Mouse (Mus musculus): ENCODE measurements around the gene Cdc34. TPM values are rescaled to one million over a fixed set of nuclear protein-coding genes. Genes with fewer than 3 reads are reported as not detected.

Cdc34 gene
- polyA plus RNA-seq, 1 experiment from 2014 or later = 178 TPM

GRCm38 (mm10) chr10:79732500-79732899, 50.5 kb downstream of the Cdc34 start:
- Histone ChIP-seq H3K27ac (ENCODE audit: low read depth, low read length) (no peak overlapping the region), H3K36me3 (ENCODE audit: control insufficient read depth, insufficient read depth, low read length) (peaks cover 6% of the 10 kb centered on the region), H3K9me3 (ENCODE audit: control insufficient read depth, low read length) (no peaks in the 10 kb centered on the region), H3K4me3 (ENCODE audit: low read depth, low read length) (no peak overlapping the region), H3K9ac (ENCODE audit: low read length) (no peak overlapping the region), H3K27me3 (ENCODE audit: control insufficient read depth, insufficient read depth, low read length) (no peaks in the 10 kb centered on the region; the same call in none of the 2 replicates), H3K4me2 (no peak overlapping the region), H3K4me1 (ENCODE audit: control insufficient read depth, insufficient read depth, low read length) (no peaks in the 10 kb centered on the region)
- ATAC-seq (ENCODE audit: low FRiP score) (no peak), DNase-seq (ENCODE audit: low spot score, missing footprints) (no peak)
- 100% methylated on average over 1 of the region's 1 CpGs for WGBS

GRCm38 (mm10) chr10:79733847-79734246, 51.9 kb downstream of the Cdc34 start:
- no peak overlapping the region for H3K4me3 ChIP-seq (ENCODE audit: low read depth, low read length)
- H3K27me3 ChIP-seq (ENCODE audit: control insufficient read depth, insufficient read depth, low read length) = no peaks in the 10 kb centered on the region; the same call in none of the 2 replicates
- DNase-seq (ENCODE audit: low spot score, missing footprints) (no peak), ATAC-seq (ENCODE audit: low FRiP score) (no peak)
- H3K27ac ChIP-seq (ENCODE audit: low read depth, low read length) = no peak overlapping the region
- no peaks in the 10 kb centered on the region for H3K9me3 ChIP-seq (ENCODE audit: control insufficient read depth, low read length)
- H3K4me2 ChIP-seq = no peak overlapping the region
- H3K36me3 ChIP-seq (ENCODE audit: control insufficient read depth, insufficient read depth, low read length) = peaks cover 17% of the 10 kb centered on the region
- 94% methylated on average over 15 of the region's 15 CpGs for WGBS
- H3K9ac ChIP-seq (ENCODE audit: low read length) = no peak overlapping the region
- no peaks in the 10 kb centered on the region for H3K4me1 ChIP-seq (ENCODE audit: control insufficient read depth, insufficient read depth, low read length)

- no peaks in the 10 kb centered on the region; the same call in none of the 2 replicates for H3K27me3 ChIP-seq (ENCODE audit: control insufficient read depth, insufficient read depth, low read length)
- no peaks in the 10 kb centered on the region for H3K4me1 ChIP-seq (ENCODE audit: control insufficient read depth, insufficient read depth, low read length)
- 25% methylated on average over 52 of the region's 52 CpGs for WGBS
- peaks cover 32% of the 10 kb centered on the region for H3K36me3 ChIP-seq (ENCODE audit: control insufficient read depth, insufficient read depth, low read length)
- no peak overlapping the region for H3K9ac ChIP-seq (ENCODE audit: low read length)
- DNase-seq (ENCODE audit: low spot score, missing footprints) (no peak), ATAC-seq (ENCODE audit: low FRiP score) (0 out of 2 replicates have a peak, but pooled peaks have one; percentile 22)
- H3K9me3 ChIP-seq (ENCODE audit: control insufficient read depth, low read length) = no peaks in the 10 kb centered on the region
- H3K4me2 ChIP-seq = peak overlapping the region; percentile 19; the same call in 1 of the 2 replicates
- no peak overlapping the region for H3K4me3 ChIP-seq (ENCODE audit: low read depth, low read length)
- H3K27ac ChIP-seq (ENCODE audit: low read depth, low read length) = no peak overlapping the region
These were observed 53.4 kb downstream of the Cdc34 start for GRCm38 (mm10) chr10:79735361-79735760.

GRCm38 (mm10) chr10:79736706-79737105, 54.7 kb downstream of the Cdc34 start:
- DNase-seq (ENCODE audit: low spot score, missing footprints) (no peak), ATAC-seq (ENCODE audit: low FRiP score) (no peak)
- 89% methylated on average over 10 of the region's 14 CpGs for WGBS
- Histone ChIP-seq H3K9ac (ENCODE audit: low read length) (no peak overlapping the region), H3K27me3 (ENCODE audit: control insufficient read depth, insufficient read depth, low read length) (no peaks in the 10 kb centered on the region; the same call in none of the 2 replicates), H3K9me3 (ENCODE audit: control insufficient read depth, low read length) (no peaks in the 10 kb centered on the region), H3K4me1 (ENCODE audit: control insufficient read depth, insufficient read depth, low read length) (peaks cover 2% of the 10 kb centered on the region; the same call in 1 of the 2 replicates), H3K4me2 (no peak overlapping the region), H3K36me3 (ENCODE audit: control insufficient read depth, insufficient read depth, low read length) (peaks cover 42% of the 10 kb centered on the region), H3K27ac (ENCODE audit: low read depth, low read length) (no peak overlapping the region), H3K4me3 (ENCODE audit: low read depth, low read length) (no peak overlapping the region)

Other genes starting within 250 kb of the Cdc34 start
- gene Vmn2r83, start 213.5 kb upstream of the Cdc34 start, polyA plus RNA-seq (2014; fragmentation: Nextera tagmentation; extraction: Ambion mirVana) = not detected in 2 replicates
- gene Plpp2, start 148.4 kb upstream of the Cdc34 start, polyA plus RNA-seq (2014; fragmentation: Nextera tagmentation; extraction: Ambion mirVana) = 10.5 and 13.4 TPM in 2 replicates
- gene Mier2, start 127.0 kb upstream of the Cdc34 start, polyA plus RNA-seq (2014; fragmentation: Nextera tagmentation; extraction: Ambion mirVana) = 33.0 and 41.8 TPM in 2 replicates
- not detected in 2 replicates for gene Theg, start 94.9 kb upstream of the Cdc34 start, polyA plus RNA-seq (2014; fragmentation: Nextera tagmentation; extraction: Ambion mirVana)
- 0.10 and 0.12 TPM in 2 replicates for gene C2cd4c, start 68.2 kb upstream of the Cdc34 start, polyA plus RNA-seq (2014; fragmentation: Nextera tagmentation; extraction: Ambion mirVana)
- 11.4 and 13.0 TPM in 2 replicates for gene Shc2, start 44.3 kb upstream of the Cdc34 start, polyA plus RNA-seq (2014; fragmentation: Nextera tagmentation; extraction: Ambion mirVana)
- not detected in 2 replicates for gene Odf3l2, start 36.5 kb upstream of the Cdc34 start, polyA plus RNA-seq (2014; fragmentation: Nextera tagmentation; extraction: Ambion mirVana)
- 1.2 and 1.4 TPM in 2 replicates for gene Madcam1, start 17.6 kb upstream of the Cdc34 start, polyA plus RNA-seq (2014; fragmentation: Nextera tagmentation; extraction: Ambion mirVana)
- 65.5 and 69.6 TPM in 2 replicates for gene Tpgs1, start 12.8 kb upstream of the Cdc34 start, polyA plus RNA-seq (2014; fragmentation: Nextera tagmentation; extraction: Ambion mirVana)
- gene Gzmm, start 6.8 kb downstream of the Cdc34 start, polyA plus RNA-seq (2014; fragmentation: Nextera tagmentation; extraction: Ambion mirVana) = 0.27 and 0.58 TPM in 2 replicates
- 576 and 580 TPM in 2 replicates for gene Bsg, start 22.3 kb downstream of the Cdc34 start, polyA plus RNA-seq (2014; fragmentation: Nextera tagmentation; extraction: Ambion mirVana)
- 0.22 TPM in 2 replicates for gene Hcn2, start 34.4 kb downstream of the Cdc34 start, polyA plus RNA-seq (2014; fragmentation: Nextera tagmentation; extraction: Ambion mirVana)
- 28.5 and 31.2 TPM in 2 replicates for gene Polrmt, start 64.4 kb downstream of the Cdc34 start, polyA plus RNA-seq (2014; fragmentation: Nextera tagmentation; extraction: Ambion mirVana)
- gene Fgf22, start 72.9 kb downstream of the Cdc34 start, polyA plus RNA-seq (2014; fragmentation: Nextera tagmentation; extraction: Ambion mirVana) = 0.08 and 0.32 TPM in 2 replicates
- 69.9 and 81.9 TPM in 2 replicates for gene Rnf126, start 84.8 kb downstream of the Cdc34 start, polyA plus RNA-seq (2014; fragmentation: Nextera tagmentation; extraction: Ambion mirVana)
- gene Fstl3, start 95.1 kb downstream of the Cdc34 start, polyA plus RNA-seq (2014; fragmentation: Nextera tagmentation; extraction: Ambion mirVana) = 0.60 and 1.2 TPM in 2 replicates
- gene Prss57, start 108.8 kb downstream of the Cdc34 start, polyA plus RNA-seq (2014; fragmentation: Nextera tagmentation; extraction: Ambion mirVana) = 0.10 and 0.40 TPM in 2 replicates
- 109 and 129 TPM in 2 replicates for gene Palm, start 111.4 kb downstream of the Cdc34 start, polyA plus RNA-seq (2014; fragmentation: Nextera tagmentation; extraction: Ambion mirVana)
- 0.41 TPM in 1 of 2 replicates, not detected in the other for gene Misp, start 138.8 kb downstream of the Cdc34 start, polyA plus RNA-seq (2014; fragmentation: Nextera tagmentation; extraction: Ambion mirVana)
- 147 and 176 TPM in 2 replicates for gene Ptbp1, start 172.2 kb downstream of the Cdc34 start, polyA plus RNA-seq (2014; fragmentation: Nextera tagmentation; extraction: Ambion mirVana)
- 11.9 and 12.1 TPM in 2 replicates for gene Prtn3, start 192.3 kb downstream of the Cdc34 start, polyA plus RNA-seq (2014; fragmentation: Nextera tagmentation; extraction: Ambion mirVana)
- 112 and 117 TPM in 2 replicates for gene Plppr3, start 192.4 kb downstream of the Cdc34 start, polyA plus RNA-seq (2014; fragmentation: Nextera tagmentation; extraction: Ambion mirVana)
- gene Elane, start 204.1 kb downstream of the Cdc34 start, polyA plus RNA-seq (2014; fragmentation: Nextera tagmentation; extraction: Ambion mirVana) = 0.18 TPM in 1 of 2 replicates, not detected in the other
- not detected in 2 replicates for gene Cfd, start 208.7 kb downstream of the Cdc34 start, polyA plus RNA-seq (2014; fragmentation: Nextera tagmentation; extraction: Ambion mirVana)
- gene Med16, start 226.7 kb downstream of the Cdc34 start, polyA plus RNA-seq (2014; fragmentation: Nextera tagmentation; extraction: Ambion mirVana) = 39.7 and 45.7 TPM in 2 replicates
- 20.6 and 25.6 TPM in 2 replicates for gene Gm26602, start 228.7 kb downstream of the Cdc34 start, polyA plus RNA-seq (2014; fragmentation: Nextera tagmentation; extraction: Ambion mirVana)
- 0.34 and 0.61 TPM in 2 replicates for gene Kiss1r, start 234.8 kb downstream of the Cdc34 start, polyA plus RNA-seq (2014; fragmentation: Nextera tagmentation; extraction: Ambion mirVana)
- gene R3hdm4, start 239.0 kb downstream of the Cdc34 start, polyA plus RNA-seq (2014; fragmentation: Nextera tagmentation; extraction: Ambion mirVana) = 127 and 135 TPM in 2 replicates
- 4.2 and 6.2 TPM in 2 replicates for gene Arid3a, start 244.8 kb downstream of the Cdc34 start, polyA plus RNA-seq (2014; fragmentation: Nextera tagmentation; extraction: Ambion mirVana)

Data from midbrain, embryonic 11.5 days (tissue).